Mouse (Mus musculus) frontal cortex, postnatal 25 days (tissue): ENCODE results near the gene Aatf.

Experiments
- DNase-seq, 2 experiments: peaks; one replicate each; pipeline ENCODE4 v3.0.0; 2022; ENCODE audit warnings: low spot score in 2 of 2

Gene Aatf

GRCm38 (mm10) chr11:84513171-84514116 lies at the start of gene Aatf:
Gene Aatf, minus strand, starts transcription at chr11:84513522.
- peak; percentile 89 to 96 for DNase-seq

GRCm38 (mm10) chr11:84562758-84563347 lies 49.5 kb upstream of the Aatf start:
- DNase-seq: no peak

DNA sequence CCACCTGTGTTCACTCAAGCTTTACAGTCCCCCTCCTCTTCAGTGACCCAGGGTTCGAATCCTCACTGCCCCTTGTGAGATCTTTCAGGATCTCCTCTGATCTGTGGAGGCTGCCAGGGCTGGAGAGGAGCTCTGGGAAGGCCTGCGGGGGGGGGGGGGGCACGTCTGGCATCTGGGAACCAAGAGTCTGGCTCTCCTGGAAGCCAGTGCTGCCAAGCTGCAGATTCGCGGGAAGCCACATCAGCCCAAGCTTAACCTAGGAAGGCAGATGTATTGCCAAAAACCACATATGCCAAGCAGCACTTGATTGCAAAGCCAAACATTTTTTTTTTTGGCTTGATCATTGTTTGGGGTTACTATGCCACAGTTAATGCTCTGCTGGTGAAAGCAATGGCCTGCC lies 48.2 kb upstream of the Aatf start:
- no peak for DNase-seq

GRCm38 (mm10) chr11:84553821-84554450 lies 40.6 kb upstream of the Aatf start:
- DNase-seq: no peak

DNA sequence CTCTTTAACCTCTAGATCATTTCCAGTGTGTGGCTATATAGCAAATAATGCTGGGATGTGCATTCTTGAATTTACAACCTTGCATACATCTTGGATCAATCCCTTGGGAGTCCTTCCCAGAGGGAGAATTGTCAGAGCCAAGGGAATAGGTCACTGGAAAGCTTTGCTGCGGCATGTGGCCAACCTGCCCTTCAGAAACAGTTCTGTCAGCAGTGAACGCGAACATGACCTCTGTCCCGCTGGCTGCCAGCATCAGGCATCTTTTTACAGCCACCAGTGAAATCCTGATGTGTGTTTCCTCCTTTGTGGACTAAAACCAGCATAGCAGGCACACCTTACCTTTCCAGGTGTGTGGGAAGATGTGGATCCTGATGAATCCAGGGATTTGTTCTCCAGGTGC lies 38.0 kb upstream of the Aatf start:
- DNase-seq: no peak

DNA sequence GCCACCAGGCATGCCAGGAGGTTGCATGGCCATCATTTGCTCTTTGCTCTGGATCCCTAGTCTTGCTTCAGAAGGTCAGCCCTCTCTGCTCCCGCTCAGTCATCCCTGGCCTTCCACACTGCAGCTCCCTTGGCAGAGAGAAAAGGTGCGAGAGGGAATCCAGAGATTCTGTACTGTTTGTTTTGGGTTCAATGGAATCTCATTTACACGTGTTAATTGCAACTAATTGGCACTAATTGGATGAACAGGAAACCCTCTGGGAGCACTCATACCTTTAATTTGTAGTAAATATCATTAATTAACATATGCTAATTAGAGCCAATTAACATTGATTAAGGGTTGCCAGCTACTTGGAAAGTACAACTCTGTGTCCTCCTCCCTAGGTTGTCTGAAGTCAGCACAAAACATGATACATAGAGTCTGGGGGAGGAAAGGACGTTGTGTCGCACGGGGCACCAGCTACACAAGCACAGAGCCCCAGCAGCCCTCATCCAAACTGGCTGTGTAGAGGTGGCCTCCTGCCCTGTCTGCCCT lies 36.0 kb upstream of the Aatf start:
- no peak for DNase-seq

- no peak for DNase-seq
Measured at GRCm38 (mm10) chr11:84548293-84548692, 35.0 kb upstream of the Aatf start.

DNA sequence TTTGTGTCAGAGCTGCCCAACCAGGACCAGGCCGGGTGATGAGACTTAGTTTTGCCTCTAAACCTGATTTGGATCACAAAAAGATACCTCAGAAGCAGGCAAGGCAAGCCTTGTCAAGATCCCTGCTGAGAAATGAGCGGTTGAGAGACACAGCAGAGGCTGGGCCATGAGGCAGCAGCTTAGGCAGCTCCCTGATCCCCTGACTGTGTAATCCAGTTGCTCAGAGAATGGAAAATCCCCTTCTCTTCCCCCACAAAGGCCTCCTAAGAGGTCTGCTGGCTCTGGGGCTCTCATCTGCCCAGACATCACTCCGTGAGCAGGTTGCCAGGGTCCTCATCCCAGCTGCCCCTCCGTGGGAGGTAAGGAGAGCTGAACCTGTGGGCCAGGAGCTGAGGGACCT lies 26.7 kb upstream of the Aatf start:
- no peak for DNase-seq

- no peak for DNase-seq
Measured at GRCm38 (mm10) chr11:84529797-84530703, 16.7 kb upstream of the Aatf start.

DNA sequence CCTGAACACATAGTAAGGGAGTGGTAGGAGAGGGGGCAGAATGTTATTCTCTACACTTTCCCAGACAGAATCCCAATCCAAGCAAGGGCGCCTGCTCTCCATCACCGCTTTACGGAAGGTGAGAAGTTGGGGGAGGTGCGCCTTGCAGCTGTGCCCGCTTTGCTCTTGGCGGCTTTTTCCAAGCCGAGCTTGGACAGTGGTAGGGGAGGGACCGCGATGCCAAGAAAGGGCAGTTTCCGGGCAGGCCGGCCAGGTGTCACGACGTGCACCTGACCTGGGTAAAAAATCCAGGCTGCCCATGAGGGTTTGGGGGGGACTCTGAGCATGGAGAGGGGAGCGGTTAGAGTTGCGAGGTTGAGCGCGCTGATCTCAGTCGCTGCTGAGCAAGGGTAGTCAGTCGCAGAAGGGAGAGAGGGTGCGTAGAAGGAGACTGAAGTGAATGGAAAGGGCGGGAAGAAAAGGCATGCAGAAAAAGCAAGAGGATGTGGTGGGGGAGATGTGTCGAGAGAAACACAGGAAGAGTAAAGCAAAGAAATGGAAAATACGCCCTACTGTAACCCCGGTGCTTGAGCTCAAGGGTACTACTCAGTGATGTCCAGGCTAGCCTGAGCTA lies 15.9 kb upstream of the Aatf start:
- DNase-seq: no peak

DNA sequence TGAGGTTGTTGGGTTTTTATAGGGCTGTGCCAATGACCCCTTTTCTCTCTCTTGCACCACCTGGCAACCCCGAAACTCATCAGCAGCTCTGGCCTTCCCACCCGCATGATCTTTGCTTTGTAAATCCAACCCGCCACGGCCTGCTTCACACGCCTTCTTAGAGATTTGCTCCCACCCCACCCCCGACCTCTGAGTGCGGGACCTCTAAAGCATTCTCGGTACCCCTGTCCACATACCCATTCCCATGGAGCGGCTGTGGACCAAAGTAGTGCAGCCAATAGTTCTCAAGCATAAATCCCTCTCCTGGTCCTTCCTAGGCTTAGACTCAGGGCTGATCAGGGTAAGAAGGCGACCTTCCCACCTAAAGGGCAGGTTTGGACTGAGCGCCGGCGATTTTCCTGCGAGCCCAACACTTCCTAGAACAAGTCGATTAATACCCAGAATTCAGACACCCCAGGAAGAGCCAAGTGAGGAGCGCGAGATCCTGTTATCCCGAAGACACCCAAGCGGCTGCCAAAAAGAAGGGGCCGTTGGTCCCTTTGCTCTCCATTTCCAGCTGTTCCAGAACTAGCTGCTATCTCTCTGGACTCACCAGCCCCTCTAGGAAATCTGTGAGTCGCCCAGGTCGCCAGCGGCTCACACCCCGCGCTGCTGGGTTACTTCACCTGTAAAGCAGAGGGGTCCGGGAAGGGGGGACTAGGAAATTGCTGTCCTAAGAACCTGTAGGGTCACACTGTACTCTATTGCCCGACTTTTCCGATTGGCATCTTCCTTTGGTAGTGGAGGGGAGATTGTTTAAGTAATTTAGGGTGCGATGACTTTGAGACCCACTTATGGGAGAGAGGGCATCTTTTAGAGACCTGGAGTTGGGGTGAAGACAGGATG lies 13.9 kb upstream of the Aatf start:
- DNase-seq: no peak

- no peak for DNase-seq
Measured at GRCm38 (mm10) chr11:84526451-84526850, 13.1 kb upstream of the Aatf start.

DNA sequence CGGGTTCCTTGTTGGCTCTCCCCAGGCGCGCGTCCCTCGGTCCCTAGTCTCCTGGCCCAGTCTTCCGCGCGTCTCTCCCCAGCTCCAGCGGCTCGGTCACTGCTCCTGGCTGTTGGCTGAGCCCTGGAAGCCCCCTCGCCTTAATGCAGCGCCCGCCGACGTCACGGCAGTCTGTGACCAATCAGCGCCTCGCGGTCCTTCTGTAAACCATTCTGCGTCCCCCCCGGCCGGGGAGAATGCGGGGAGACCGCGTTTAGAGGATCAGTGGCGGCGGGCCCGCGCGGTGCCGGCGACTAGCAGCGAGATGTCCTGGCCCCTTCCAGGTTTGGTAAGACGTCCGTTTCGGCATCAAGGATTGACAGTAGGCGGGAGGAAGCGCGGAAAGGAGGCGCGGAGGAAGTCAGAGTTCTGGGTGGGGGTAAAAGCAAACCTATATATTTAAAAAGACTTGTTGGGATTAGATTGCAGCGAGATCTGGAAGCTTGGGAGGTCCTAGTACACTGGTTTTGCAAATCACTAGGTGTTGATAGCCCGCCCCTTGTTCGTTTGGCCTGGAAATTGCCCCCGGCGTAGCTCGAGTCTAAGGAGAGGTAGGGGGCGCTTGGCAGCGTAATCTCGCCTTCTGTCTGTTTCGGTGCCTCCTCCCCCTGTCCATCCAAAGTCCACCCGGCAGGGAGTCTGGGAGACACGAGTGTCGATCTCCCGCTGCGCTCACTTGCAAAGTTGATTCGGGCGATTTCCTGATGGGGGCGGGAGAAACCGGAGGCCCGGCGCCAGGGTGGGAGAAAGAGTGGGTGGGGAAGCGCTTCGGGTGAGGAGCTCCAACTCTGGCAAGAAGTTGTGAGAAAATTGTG lies 12.3 kb upstream of the Aatf start, which contains the start of gene Lhx1:
TSS of gene Lhx1 (minus strand) at position 115 of the 854 bp plus-strand sequence.
- DNase-seq: no peak

GRCm38 (mm10) chr11:84524511-84525270 lies 11.4 kb upstream of the Aatf start:
- no peak for DNase-seq

- DNase-seq: no peak
Measured at GRCm38 (mm10) chr11:84523841-84524510, 10.7 kb upstream of the Aatf start.

- no peak for DNase-seq
Measured at GRCm38 (mm10) chr11:84523321-84523831, 10.1 kb upstream of the Aatf start.

DNA sequence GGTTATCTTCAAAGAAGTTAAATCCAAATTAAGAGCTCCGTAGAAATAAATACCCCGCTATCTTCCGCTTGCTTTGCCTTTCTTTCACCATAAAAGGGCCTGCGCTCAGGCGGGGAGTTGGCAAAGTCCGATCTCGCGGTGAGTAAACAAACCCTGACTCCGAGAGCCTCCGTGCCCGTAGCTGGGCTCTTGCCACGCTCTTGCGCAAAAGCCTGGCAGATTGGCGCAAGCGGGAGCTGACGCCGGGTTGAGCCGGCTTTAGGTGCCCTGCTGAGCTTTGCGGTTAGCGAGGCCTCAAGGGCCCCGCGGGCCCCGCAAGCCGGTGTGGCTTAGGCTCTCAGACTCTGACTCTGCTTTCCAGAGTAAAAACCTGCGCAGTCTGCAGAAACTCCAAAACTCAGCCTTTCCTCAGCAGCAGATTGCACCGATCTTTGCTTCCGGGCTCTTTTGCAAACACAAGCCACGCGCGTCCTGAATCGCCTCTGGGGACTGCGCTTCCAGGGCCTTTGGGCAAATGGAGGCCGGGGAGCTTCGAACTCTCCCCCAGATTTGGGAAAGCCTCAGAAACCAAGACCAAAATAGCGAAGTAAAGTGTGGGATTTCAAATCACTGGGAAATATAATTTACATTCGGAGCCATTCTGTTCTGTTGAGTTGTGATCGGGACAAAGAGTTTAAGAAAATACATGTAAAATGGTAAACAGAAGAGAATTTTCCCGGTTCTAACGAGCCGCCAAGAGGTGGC lies 9.4 kb upstream of the Aatf start:
- DNase-seq: no peak
